8 mouse cellular contexts compared by ENCODE assay signal in genomic region chr1:60158411-60158810, GRCm38 (mm10). TPM values are rescaled to one million over a fixed set of nuclear protein-coding genes. Genes with fewer than 3 reads are reported as not detected.
A peak's percentile ranks its signal among the peaks of the same experiment; 100 is the strongest.
DNase-seq lines count a peak whose midpoint lies in the region; ATAC-seq lines count a peak whose summit lies in the region.
"Had no signal": no experiment of that assay in that cellular context is flagged by ENCODE, and none has a peak within 500 bp of the region (broad histone marks: within the 10 kb centered on the region; RNA-seq: fewer than 3 reads in every experiment).

No protein-coding gene starts in this region.

- no peaks in the 10 kb centered on the region for H3K36me3 ChIP-seq in macrophage (ENCODE audit: inconsistent target)

- 31% methylated on average over 3 of the region's 3 CpGs for WGBS in macrophage (ENCODE audit: missing documents)

- H3K27ac ChIP-seq in macrophage = no peak overlapping the region

- H3K4me3 ChIP-seq in macrophage (ENCODE audit: inconsistent target) = peak overlapping the region; percentile 3; the same call in 1 of the 2 replicates
- H3K4me3 ChIP-seq: megakaryocyte, embryonic 14.5 days had no signal

- ATAC-seq in activated CD4-positive, CD25-positive, alpha-beta regulatory T cell, adult 4 months = peak; percentile 91

- no peaks in the 10 kb centered on the region for H3K79me2 ChIP-seq in macrophage (ENCODE audit: inconsistent target)

- intact Hi-C loops in heart, postnatal 36 days (cut with DNase I) = loop anchor here (1.0 to 5.0 kb wide), 4 partner anchors 36 to 804 kb away; no protein-coding TSS in a partner anchor

- peak; percentile 18 for DNase-seq in ovary, postnatal 14 days (ENCODE audit: low spot score)
- no peak for DNase-seq in ovary, postnatal 10 days (ENCODE audit: low spot score)
- peak; percentile 71 for DNase-seq in embryo, embryonic 11 days
- peak; percentile 63 to 68 for DNase-seq in heart, postnatal 36 days
- peak; percentile 41 to 54 for DNase-seq in urinary bladder, postnatal 36 days (ENCODE audit: low spot score in 2 of 2)

RNA-seq across cellular contexts. Expression of gene Nbeal1, which starts 22.0 kb away (rescaled TPM):
- 1 to 10 TPM; 6.1 to 6.8 TPM for polyA plus RNA-seq in activated CD4-positive, CD25-positive, alpha-beta regulatory T cell, adult 4 months (2017; shearing (Covaris generic))
- total RNA-seq in heart, postnatal 36 days (2021) = 10 to 100 TPM; 54.2 to 54.6 TPM
- 100 to 1,000 TPM; 124 to 313 (median 165) TPM for total RNA-seq in macrophage (2018; cell fraction: chromatin; rRNA removed)
- 10 to 100 TPM in 16 of 26 experiments, 1 to 10 TPM in 10; 6.4 to 21.5 (median 12.6) TPM for total RNA-seq in macrophage (2018; cell fraction: cytosol; rRNA removed)
- total RNA-seq in macrophage (2018; cell fraction: nucleus; rRNA removed) = 100 to 1,000 TPM in 9 of 26 experiments, 10 to 100 TPM in 17; 42.5 to 159 (median 94.1) TPM
- polyA plus RNA-seq in macrophage (2018) = 2.6 to 4.5 TPM (median 4.4 TPM) in 3 replicates

RNA-seq across cellular contexts. Expression of gene Wdr12, which starts 60.0 kb away (rescaled TPM):
- polyA plus RNA-seq in activated CD4-positive, CD25-positive, alpha-beta regulatory T cell, adult 4 months (2017; shearing (Covaris generic)) = 10 to 100 TPM; 50.5 to 50.8 TPM
- 10 to 100 TPM; 10.6 to 12.1 TPM for total RNA-seq in heart, postnatal 36 days (2021)
- total RNA-seq in macrophage (2018; cell fraction: chromatin; rRNA removed) = 10 to 100 TPM in 15 of 26 experiments, 1 to 10 TPM in 11; 2.6 to 56.7 (median 15.1) TPM
- total RNA-seq in macrophage (2018; cell fraction: cytosol; rRNA removed) = 10 to 100 TPM in 1 of 26 experiments, 1 to 10 TPM in 25; 4.2 to 10.1 (median 8.3) TPM
- 10 to 100 TPM in 9 of 26 experiments, 1 to 10 TPM in 17; 1.9 to 29.3 (median 5.9) TPM for total RNA-seq in macrophage (2018; cell fraction: nucleus; rRNA removed)
- 9.2 to 17.4 TPM (median 16.3 TPM) in 3 replicates for polyA plus RNA-seq in macrophage (2018)
